Mouse (Mus musculus) left cerebral cortex, adult 11 months (tissue): ENCODE data around the gene Med27.

Experiments used
- DNase-seq: peaks from one replicate; pipeline ENCODE4 v3.0.0; 2022; ENCODE audit warnings: low spot score

The Med27 gene

DNA sequence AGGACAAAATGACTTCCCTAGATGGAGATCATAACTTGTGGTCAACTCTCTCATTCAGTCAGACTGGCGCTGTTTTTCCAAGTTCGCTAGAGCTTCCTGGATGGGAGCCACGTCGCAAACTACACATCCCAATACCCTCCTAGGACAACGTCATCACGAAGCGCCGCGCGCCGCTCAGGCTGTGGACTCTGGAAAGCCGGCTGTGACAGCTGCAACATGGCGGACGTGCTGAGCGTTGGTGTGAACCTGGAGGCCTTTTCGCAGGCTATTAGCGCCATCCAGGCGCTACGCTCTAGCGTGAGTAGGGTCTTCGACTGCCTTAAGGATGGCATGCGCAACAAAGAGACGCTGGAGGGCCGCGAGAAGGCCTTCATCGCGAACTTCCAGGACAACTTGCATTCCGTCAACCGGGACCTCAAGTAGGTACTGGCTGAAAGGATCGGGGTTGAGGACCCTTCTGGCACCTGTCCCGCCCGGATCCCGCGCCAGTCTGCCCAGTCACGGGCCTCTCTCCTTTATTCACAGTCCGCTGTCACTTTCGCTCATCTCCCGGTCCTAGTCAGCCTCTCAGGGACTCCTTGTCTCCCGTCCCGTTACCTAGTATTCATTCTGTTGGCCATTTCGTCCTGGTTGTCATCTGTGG lies at the start of gene Med27:
TSS of gene Med27 (plus strand) at position 191 of the 643 bp plus-strand sequence.
- peak; percentile 90 for DNase-seq

DNA sequence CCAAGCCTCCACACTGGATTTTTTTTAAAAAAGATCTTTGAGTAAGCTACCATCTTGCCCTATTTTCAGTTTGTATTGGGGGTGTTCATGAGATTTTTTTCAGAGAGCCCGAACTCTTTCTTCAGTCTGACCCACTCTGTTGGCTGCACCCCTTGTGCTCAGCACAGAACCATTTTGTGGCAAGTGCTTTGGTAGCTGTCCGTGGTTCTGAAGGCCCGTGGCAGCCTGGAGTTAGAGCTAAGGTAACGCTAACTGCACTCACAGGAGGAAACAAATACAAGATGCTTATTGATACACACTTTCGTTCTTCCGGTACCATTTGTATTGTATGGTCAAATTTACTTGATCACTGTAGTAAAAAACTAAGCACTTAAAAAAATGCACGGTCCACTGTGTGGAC lies 36.7 kb upstream of the Med27 start:
- no peak for DNase-seq

DNA sequence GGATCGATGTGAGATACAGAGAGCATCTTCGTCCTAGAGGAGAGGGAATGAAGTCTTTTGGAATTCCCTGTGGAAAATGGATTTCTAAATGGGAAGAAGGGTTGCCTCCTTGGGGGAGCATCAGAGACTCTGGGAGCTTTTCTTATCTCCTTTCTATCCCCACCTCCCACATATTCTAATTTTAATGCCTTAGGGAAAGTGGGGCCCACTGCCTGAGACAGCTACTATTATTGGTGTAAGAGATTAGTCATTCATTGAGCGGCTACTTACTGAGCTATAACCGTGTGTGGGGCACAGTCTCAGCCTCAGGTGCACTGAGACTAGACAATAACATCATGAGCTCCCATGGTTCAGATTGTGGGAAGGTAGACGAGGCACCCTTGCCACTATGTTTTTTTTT lies 34.6 kb upstream of the Med27 start:
- DNase-seq = no peak

DNA sequence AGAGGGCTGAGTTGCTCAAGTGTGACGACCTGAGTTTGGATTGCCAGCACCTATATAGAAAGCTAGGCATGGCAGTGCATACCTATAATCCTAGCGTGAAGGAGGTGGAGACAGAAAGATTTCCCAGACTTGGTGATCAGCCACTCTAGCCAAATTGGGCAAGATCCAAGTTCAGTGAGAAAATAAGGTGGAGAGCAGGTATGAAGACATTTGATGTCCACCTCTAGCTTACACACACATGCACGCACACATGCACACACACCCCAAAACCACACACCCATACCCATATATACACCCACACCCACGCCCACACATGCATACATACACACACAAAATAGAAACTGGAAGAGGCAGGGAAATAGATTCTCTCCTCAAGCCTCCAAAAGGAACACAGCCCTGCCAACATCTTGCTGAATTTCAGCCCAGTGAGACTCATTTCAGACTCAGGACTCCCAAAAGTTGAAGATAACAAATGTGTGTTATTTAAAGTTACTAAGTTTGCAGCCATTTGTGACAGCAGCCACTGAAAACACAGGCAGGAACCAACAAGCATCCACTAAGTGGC lies 28.6 kb upstream of the Med27 start:
- DNase-seq = no peak

DNA sequence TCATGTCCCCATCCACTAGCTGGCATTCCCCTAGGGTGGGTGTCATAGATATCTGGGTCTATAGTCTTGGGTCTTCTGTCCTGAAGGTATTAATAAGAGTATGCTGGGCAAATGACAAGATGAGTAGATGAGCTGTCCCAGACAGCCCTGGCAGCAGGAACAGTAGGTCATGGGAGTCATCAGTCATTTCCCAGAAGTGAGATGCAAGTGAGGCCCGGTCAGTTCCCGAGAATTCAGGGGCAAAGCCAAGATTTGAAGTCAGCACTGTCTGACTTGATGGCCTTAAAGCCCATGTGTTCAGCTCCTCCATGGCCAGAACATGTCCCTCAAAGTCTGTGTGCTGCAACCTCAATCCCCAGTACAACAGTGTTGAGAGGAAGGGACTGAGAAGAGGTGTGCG lies 28.0 kb upstream of the Med27 start:
- DNase-seq = no peak

DNA sequence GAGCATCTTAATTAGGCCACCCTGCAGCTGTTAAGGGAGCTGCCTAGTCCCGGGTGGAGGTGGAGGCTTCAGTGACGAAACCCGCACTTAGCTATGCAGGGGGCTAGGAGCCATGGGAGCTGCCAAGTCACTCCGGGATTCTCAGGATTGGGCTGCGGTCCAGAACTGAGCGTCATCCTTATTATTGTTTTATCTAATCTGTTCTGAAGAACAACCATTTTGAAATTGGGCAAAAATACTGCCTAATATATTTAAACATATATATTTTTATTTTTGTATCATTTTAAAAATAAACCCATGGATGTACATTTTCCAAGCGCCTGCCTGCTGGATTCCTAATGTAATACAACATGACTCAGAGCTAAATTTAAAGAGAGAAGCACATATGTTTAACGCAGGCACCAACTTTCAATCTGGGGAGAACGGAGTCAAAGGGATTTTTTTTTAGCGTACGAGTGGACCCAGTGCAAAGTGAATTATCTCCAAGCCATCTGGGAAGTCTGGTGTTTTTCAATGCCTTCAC lies 26.3 kb upstream of the Med27 start:
- DNase-seq = peak; percentile 42

DNA sequence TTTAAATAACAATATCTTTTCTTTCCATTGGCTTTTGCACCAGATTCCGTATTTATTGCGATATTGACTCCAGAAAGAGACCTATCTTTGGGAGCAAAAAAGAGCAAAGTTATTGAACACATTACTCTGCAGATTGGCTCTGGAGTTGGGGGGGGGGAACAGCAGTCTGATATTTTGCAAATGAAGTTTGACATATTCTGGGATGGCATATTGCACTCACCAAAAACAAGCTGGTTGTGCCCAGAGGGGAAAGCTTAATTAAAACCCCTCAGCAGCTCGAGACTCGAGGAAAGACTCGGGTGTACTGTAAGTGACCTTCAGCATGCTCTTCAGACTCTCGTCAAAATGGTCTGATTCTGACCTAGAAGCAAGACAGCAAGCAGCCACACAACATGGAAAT lies 25.8 kb upstream of the Med27 start:
- DNase-seq = no peak

DNA sequence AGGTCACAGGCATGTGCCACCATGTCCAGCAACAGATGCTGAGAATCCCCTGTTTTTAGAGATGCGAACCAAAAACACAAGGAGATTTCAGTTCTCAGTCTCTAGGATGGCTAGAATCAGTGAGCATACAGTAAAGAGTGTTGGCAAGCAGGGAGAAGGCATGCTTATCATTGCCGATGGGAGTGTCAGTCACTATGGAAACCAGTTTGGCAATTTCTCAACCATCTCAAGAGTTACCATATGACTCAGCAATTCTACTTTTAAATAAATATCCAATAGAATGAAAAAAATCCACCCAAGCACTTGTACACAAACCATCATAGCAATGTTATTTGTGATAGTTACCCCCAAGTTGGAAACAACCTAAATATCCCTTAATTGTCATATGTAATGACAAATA lies 22.2 kb upstream of the Med27 start:
- DNase-seq = no peak

DNA sequence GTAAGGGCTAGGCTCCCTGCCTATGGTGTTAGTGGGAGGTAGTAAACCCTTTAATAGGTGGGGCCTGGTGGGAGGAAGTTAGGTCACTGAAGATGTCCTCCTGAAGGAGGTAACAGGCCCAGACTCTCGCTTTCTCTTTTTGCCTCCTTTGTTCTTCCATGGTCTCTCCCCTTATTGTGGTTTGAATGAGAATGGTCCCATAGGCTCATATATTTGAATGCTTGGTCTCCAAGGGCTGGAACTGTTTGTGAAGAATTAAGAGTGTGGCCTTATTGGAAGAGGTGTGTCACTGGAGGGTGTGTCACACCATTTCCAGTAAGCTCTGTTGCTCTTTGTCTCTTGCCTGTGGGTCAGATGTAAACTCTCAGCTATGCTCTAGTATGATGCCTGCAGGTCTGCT lies 16.1 kb upstream of the Med27 start:
- DNase-seq = no peak

DNA sequence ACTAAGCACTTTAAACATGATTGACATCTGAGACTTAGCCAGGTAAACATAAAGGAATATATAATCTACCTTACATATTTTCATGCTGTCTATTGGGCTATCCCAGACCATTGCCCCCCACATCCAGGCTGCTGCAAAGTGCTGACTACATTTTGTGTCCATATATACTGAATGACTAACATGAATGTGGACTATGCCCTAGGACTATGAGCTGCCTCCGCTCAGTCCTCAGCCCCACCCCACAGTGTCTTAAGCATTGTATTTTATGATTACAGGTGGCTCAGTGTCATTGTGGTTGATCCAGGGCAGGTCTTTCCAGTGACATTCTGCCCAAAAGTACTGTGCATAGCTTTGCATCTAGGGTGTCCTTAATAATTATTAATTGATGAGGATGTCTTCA lies 8.2 kb upstream of the Med27 start:
- no peak for DNase-seq

DNA sequence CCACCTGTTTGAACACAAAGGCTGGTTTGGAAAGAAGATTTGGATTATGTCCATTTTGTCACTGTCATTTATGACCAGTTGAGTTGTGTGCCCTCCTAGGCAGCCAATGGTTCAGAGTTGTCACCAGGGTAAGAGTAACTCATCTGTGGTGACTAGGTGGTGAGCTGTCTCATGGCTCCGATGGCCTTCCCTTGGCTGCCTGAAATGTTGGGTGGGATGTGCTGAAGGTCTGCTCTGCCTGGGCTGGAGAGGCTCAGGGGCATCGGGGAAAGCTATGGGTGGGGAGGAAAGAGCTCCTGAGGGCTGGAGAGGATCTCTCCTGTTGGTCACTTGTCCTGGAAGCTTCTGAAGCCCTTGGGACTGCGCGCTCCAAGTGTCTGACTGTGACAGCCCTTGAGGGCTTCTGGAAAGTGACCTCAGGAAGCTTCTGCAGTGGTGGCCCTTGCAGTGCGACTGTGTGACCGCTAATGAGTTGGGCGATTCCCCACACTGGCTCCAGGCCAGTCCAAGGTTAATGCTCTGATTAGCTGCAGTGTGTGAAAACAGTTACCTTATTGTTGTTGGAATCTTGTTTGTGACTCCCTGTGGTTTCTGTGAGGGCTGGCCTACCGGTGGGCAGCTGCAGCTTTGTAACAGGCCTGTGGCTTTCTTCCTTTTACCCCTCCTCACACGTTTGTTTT lies 12.2 kb downstream of the Med27 start:
- no peak for DNase-seq

DNA sequence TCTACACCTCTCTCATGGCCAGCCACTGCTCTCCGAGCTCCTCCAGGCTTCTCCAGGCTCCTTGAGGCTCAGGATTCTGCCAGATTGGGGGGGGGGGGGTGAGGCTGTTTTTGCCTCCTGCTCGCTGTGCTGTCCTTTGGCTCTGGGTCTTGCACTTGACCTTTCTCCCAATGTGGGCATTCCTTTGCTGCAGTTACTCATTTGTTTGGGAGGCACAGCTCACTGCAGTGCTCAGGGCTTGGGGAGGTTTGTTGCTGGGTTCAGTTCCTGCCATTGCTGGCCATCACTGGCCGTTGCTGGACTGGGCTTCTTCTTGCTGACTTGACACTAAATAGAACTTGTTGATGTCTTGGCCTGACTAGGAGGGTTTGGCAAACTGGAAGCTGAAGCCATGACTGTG lies 14.3 kb downstream of the Med27 start:
- no peak for DNase-seq

DNA sequence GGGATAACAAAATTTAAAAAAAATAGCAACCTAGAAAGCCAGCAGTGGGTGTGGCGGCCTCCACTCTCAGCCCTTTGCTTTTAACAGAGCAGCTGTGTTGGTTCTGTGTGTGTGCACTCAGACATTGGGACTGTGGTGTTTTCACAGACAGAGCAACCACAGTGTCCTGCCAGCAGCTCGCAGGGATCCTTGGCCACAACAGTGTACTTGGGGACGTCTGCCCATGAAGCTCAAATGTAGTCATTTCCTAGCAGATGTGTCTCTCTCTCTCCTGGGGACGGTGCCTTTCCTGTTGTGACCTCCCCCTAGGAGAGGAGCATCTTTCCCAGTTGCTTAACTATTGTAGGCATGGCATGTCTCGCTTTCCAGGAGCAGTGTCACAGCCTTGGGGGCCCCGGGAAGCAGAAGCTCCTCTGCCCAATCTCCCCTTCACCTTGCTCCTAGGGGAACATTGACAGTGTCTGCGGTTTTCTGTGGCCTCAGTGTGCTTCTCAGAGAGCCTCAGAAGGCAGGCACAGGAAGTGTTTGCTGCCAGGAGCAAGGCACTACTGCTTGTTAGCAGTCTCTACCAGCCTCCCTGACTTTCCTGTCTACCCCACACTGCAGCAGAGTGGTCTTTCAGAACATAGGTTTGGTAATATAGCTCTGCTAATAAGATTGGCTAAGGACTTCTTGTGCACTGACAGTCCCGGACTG lies 18.5 kb downstream of the Med27 start:
- no peak for DNase-seq

DNA sequence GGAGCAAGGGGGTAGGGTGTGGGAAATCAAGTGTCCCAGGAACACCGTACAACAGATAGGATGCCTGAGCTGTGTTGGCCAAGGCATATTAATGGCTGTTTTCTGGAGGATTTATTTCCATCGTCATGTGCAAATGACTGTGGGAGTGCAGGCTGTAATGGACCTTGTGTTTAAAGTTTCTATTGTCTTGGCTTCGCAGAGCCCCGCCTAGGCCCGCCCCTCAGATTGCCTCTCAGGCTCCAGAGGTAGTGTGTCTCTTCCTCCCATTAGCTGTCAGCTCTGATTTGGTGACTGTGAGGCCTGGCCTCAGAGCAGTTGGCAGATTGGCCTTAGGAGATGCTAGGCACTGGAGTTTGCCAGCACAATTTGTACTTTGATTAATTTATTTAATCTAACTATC lies 22.1 kb downstream of the Med27 start:
- DNase-seq = no peak

DNA sequence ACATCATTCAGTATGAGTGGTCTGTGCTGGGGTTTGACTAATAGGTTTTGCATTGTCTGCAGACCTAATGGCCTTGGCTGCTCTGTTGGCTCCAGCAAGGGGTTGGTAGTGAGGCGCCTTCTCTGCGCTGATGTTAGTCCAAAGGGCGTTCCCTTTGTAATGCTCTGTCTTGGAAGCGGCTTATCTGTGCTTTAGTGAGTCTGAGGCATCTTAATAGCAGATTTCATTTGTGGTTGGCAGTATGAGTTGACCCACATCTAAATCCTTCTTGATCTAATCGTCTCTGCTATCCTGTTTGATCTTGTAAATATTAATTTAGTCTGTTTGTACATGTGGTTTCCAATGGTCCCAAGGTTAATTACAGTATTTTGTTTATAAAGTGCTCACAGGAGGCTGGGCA lies 25.6 kb downstream of the Med27 start:
- DNase-seq = no peak

DNA sequence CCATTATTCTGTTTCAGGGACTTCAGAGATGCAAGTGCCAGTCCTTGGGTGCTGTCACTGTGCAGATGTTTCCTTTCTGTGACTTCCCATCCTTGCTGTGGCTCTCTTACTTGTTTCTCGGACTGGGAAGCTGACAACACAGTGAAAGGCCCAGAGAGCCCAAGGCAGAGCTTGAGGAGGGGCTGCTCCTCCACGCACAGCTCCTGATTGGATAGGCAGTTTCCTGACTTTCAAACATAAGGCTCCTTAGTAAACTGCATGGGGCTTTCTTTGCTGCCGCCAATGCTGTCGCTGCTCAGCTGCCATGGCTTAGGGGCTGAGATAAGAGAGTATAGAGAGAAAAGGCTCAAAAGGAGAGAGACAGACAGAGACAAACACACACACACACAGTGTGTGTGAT lies 35.1 kb downstream of the Med27 start:
- DNase-seq = no peak

DNA sequence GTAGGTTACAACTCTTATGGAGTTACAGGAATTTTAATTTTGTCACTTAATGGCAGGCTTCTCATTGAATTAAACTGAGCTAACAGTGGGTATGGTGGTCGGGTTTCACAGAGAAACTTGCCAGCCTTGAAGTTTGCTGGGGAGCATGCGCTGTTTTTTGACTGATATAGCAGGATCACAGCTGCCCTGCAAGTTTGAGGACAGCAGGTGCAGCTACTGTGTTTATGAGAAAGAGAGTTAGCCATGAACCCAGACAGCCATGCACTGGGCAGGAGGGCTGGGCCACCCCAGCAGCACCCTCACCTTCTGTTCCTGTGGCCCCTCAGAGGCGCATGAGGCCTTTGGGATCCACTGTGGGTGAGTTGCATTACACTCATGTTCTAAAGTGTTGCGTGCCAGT lies 36.0 kb downstream of the Med27 start:
- no peak for DNase-seq

DNA sequence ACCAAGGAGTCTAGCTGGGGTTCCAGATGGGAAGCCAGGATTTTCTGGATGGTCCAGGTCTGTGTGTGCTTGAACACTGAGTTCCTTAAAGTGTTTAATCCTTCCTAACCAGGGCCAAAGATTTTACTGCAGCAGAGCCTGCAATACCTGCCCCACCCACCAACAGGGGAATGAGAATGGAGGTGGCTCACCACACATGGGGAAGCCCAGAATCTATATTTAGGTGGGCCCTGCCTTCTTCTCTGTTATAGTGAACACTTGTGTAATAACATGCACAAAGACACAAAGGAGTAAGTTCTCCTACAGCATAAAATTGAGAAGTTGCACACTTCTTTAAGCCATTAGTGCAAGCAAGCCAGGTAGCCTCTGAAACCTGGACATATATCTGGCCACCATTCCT lies 36.5 kb downstream of the Med27 start:
- DNase-seq = no peak

DNA sequence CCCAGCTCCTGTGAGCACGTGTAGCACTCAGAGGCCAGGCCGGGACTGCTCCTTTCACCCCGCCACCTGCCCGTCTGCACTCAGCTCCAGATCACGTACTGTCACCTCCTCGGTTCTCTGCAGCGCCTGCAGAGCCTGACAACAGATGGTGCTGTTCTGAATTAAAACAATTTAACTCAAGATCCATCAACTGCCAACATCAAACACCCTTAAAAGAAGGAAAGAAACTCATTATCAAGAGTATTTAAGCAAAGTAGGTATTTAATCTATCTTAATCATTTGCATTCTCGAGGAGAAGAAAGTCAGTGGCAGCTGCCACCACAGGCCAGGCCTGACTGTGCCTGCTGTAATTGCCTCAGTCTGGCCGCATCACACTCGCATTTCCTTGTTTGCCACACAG lies 38.8 kb downstream of the Med27 start:
- DNase-seq = no peak

DNA sequence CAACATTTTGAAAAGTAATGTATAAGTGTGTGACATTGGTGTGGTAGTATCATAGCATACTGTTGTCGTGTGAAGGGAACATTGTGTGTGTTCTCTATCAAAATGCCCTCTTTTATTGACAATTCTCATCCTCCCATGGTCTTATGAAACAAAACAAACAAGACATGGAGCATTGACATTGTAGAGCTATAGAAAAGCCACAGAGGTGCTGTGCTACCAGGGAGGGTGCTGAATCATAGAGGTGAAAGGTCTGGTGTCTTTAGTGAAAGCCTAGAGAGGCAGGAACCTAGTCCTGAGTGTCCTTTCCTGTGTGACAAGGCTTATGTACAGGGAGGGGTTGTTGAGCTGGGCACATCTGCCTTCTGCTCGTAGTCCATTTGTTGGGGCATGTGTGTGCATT lies 40.6 kb downstream of the Med27 start:
- no peak for DNase-seq

DNA sequence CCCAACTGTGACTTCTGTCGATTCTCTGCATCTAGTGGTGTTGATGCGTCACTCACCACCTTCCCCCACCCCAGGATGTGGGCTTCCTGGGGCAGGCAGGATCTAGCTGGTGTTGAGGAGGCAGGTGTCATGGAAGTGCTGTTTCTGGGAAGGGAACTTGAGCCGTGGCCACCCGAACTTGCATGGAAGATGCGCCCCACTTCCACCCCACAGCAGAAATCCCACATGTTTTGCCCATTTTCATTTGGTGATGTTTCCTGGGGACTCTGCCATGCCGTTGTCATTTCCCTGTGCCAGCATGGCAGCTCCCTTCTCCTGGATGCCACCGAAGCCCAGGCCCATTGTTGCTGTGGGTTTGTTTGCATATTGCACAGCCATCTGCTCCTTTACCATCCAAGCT lies 42.3 kb downstream of the Med27 start:
- no peak for DNase-seq

DNA sequence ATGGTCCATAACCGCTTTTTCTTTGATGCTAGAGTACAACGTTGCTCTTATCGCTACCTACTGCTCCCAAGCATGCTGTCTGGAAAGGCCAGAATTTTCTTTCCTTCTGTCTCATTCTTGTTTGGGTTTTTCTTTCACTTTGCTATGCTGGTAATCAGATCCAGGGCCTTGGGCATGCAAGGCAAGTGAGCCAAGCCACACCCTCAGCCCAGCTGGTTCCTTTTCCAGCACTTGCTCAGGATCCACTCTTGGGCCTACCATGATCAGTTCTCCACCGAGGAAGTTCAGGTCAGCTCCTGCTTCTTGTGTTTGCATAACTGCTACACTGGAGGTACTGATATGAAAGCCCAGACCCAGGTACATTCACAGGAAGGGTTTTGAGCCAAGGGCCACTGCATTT lies 44.5 kb downstream of the Med27 start:
- DNase-seq = no peak

DNA sequence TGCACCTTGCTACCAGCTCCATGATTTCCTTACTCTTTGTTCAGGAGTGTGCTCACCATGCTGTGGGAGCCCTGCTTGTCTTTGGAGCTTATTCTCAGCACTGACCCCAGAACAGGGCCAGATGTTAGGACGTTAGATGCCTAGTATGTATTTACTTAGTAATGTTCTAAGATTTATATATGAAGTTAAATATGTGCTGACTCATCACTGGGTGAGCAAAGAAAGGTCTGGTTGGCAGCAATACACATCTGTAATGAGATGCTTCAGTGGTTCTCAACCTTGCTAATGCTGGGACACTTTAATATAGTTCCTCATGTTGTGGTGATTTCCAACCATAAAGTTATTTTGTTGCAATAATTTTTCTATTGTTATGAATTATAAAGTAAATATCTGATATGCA lies 45.4 kb downstream of the Med27 start:
- no peak for DNase-seq
